Mouse (Mus musculus) CH12.LX (cell line): ENCODE measurements around the gene Pcdh11x. TPM values are rescaled to one million over a fixed set of nuclear protein-coding genes. Genes with fewer than 3 reads are reported as not detected.

Experiments
- DNase-seq: peaks from one replicate; pipeline ENCODE4 v3.0.0-alpha.2; 2013; ENCODE audit errors: extremely low read depth
- H3K27ac ChIP-seq: 2 replicates; pipeline ENCODE4 v1.5.1; 2012; ENCODE audit warnings: low read depth, mild to moderate bottlenecking, control low read depth, moderate library complexity; ENCODE audit not compliant: insufficient read depth
- H3K27me3 ChIP-seq: replicated peaks from 2 replicates; pipeline ENCODE3; 2012; ENCODE audit warnings: inconsistent platforms
- H3K36me3 ChIP-seq, 2 experiments: replicated peaks in 1 of 2; 2 replicates each; pipeline versions ENCODE3 to v1.6.1; 2012; ENCODE audit warnings: inconsistent platforms in 1 of 2, low read length in 1 of 2, mild to moderate bottlenecking in 1 of 2, mixed read lengths in 1 of 2, moderate library complexity in 1 of 2; ENCODE audit not compliant: control insufficient read depth in 1 of 2, insufficient read depth in 1 of 2
- H3K4me1 ChIP-seq, 2 experiments: 2 replicates each; pipeline ENCODE4 v1.6.1; 2012; ENCODE audit warnings: inconsistent platforms in 1 of 2, moderate library complexity in 1 of 2; ENCODE audit not compliant: insufficient read depth in 2 of 2, control insufficient read depth in 1 of 2
- H3K4me2 ChIP-seq: 2 replicates; pipeline ENCODE4 v1.6.1; 2012; ENCODE audit warnings: low read depth, mild to moderate bottlenecking, control low read depth; ENCODE audit not compliant: poor library complexity, insufficient read depth, severe bottlenecking
- H3K4me3 ChIP-seq, 3 experiments: fragments of 150-350 bp in 1 of 3; sonication (generic) in 1 of 3; replicated peaks in 1 of 3; 2 replicates each; pipeline versions ENCODE3 to v1.5.1; 2011 to 2012; ENCODE audit warnings: low read depth in 2 of 3, low read length in 2 of 3, mild to moderate bottlenecking in 2 of 3, moderate library complexity in 2 of 3, control low read depth in 1 of 3, improper control_type of control experiment in 1 of 3, inconsistent platforms in 1 of 3, mixed read lengths in 1 of 3; ENCODE audit not compliant: poor library complexity in 1 of 3
- H3K79me2 ChIP-seq: replicated peaks from 2 replicates; pipeline ENCODE4 v1.6.1; 2012; ENCODE audit warnings: mild to moderate bottlenecking, moderate library complexity; ENCODE audit not compliant: control insufficient read depth, poor library complexity, insufficient read depth, severe bottlenecking; ENCODE audit errors: extremely low read depth
- H3K9ac ChIP-seq: 2 replicates; pipeline ENCODE4 v1.6.1; 2012; ENCODE audit warnings: low read depth, mild to moderate bottlenecking, control low read depth, moderate library complexity; ENCODE audit not compliant: insufficient read depth
- H3K9me3 ChIP-seq: replicated peaks from 2 replicates; pipeline ENCODE3; 2012; ENCODE audit warnings: low read length, inconsistent platforms, mixed read lengths
- BHLHE40 ChIP-seq: IDR thresholded peaks from 2 replicates; pipeline ENCODE4 v1.6.1; 2011; ENCODE audit warnings: mild to moderate bottlenecking, low read depth, low read length, improper control_type of control experiment
- CHD1 ChIP-seq: IDR thresholded peaks from 2 replicates; pipeline ENCODE4 v1.6.1; 2012; ENCODE audit warnings: low read depth, low read length, improper control_type of control experiment, inconsistent platforms
- CHD2 ChIP-seq: IDR thresholded peaks from 2 replicates; pipeline ENCODE4 v1.6.1; 2011; ENCODE audit warnings: low read length, improper control_type of control experiment
- ELF1 ChIP-seq: IDR thresholded peaks from 2 replicates; pipeline ENCODE4 v1.6.1; 2014; ENCODE audit warnings: low read depth, mild to moderate bottlenecking, inconsistent platforms, low read length, improper control_type of control experiment
- EP300 ChIP-seq: IDR thresholded peaks from 2 replicates; pipeline ENCODE4 v1.6.1; 2011; ENCODE audit warnings: low read length, improper control_type of control experiment
- GABPA ChIP-seq: IDR thresholded peaks from 2 replicates; pipeline ENCODE4 v1.6.1; 2012; ENCODE audit warnings: low read depth, low read length, improper control_type of control experiment, inconsistent platforms; ENCODE audit not compliant: insufficient replicate concordance
- IRF4 ChIP-seq: IDR thresholded peaks from 2 replicates; pipeline ENCODE4 v1.6.1; 2014; ENCODE audit warnings: low read depth, mild to moderate bottlenecking, inconsistent platforms, low read length, improper control_type of control experiment
- JUN ChIP-seq: IDR thresholded peaks from 2 replicates; pipeline ENCODE4 v1.6.1; 2011; ENCODE audit warnings: low read depth, mild to moderate bottlenecking, low read length, improper control_type of control experiment, moderate library complexity; ENCODE audit not compliant: insufficient read depth
- JUND ChIP-seq: conservative IDR thresholded peaks from 2 replicates; pipeline ENCODE4 v1.6.1; 2011; ENCODE audit warnings: low read depth, low read length, improper control_type of control experiment
- KAT2A ChIP-seq: IDR thresholded peaks from 2 replicates; pipeline ENCODE4 v1.6.1; 2012; ENCODE audit warnings: low read length, improper control_type of control experiment, inconsistent platforms; ENCODE audit not compliant: insufficient replicate concordance
- MAFK ChIP-seq: IDR thresholded peaks from 2 replicates; pipeline ENCODE4 v1.6.1; 2011; ENCODE audit warnings: low read length, improper control_type of control experiment; ENCODE audit not compliant: insufficient replicate concordance
- MAZ ChIP-seq: IDR thresholded peaks from 2 replicates; pipeline ENCODE4 v1.6.1; 2012; ENCODE audit warnings: low read depth, mild to moderate bottlenecking, inconsistent platforms, low read length, improper control_type of control experiment, moderate library complexity
- MEF2A ChIP-seq: IDR thresholded peaks from 2 replicates; pipeline ENCODE4 v1.6.1; 2014; ENCODE audit warnings: low read depth, mild to moderate bottlenecking, inconsistent platforms, low read length, improper control_type of control experiment, borderline replicate concordance
- MYC ChIP-seq: IDR thresholded peaks from 2 replicates; pipeline ENCODE4 v1.6.1; 2011; ENCODE audit warnings: low read depth, mild to moderate bottlenecking, improper control_type of control experiment, low read length
- POLR2A ChIP-seq: IDR thresholded peaks from 2 replicates; pipeline ENCODE4 v1.6.1; 2011; ENCODE audit warnings: low read depth, mild to moderate bottlenecking, improper control_type of control experiment, low read length
- SIN3A ChIP-seq: IDR thresholded peaks from 2 replicates; pipeline ENCODE4 v1.6.1; 2012; ENCODE audit warnings: low read length, improper control_type of control experiment, inconsistent platforms
- SMC3 ChIP-seq: IDR thresholded peaks from 2 replicates; pipeline ENCODE4 v1.6.1; 2011; ENCODE audit warnings: low read depth, low read length, improper control_type of control experiment
- TBP ChIP-seq: conservative IDR thresholded peaks from 2 replicates; pipeline ENCODE4 v1.6.1; 2011; ENCODE audit warnings: low read depth, low read length, improper control_type of control experiment
- TCF12 ChIP-seq: IDR thresholded peaks from 2 replicates; pipeline ENCODE4 v1.6.1; 2014; ENCODE audit warnings: low read depth, mild to moderate bottlenecking, inconsistent platforms, low read length, improper control_type of control experiment
- USF2 ChIP-seq: conservative IDR thresholded peaks from 2 replicates; pipeline ENCODE4 v1.6.1; 2011; ENCODE audit warnings: low read depth, low read length, improper control_type of control experiment
- ZC3H11A ChIP-seq: IDR thresholded peaks from 2 replicates; pipeline ENCODE4 v1.6.1; 2012; ENCODE audit warnings: low read depth, mild to moderate bottlenecking, inconsistent platforms, low read length, improper control_type of control experiment
- ZMIZ1 ChIP-seq: IDR thresholded peaks from 2 replicates; pipeline ENCODE4 v1.6.1; 2012; ENCODE audit warnings: low read depth, mild to moderate bottlenecking, inconsistent platforms, low read length, improper control_type of control experiment
- ZNF384 ChIP-seq: IDR thresholded peaks from 2 replicates; pipeline ENCODE4 v1.6.1; 2012; ENCODE audit warnings: low read depth, low read length, improper control_type of control experiment, inconsistent platforms
- dilution Hi-C: fragments of 300-500 bp; cut with MboI; formaldehyde crosslinking; loops from 2 replicates; pipeline ENCODE4 v1.14.3; 2020; ENCODE audit warnings: low sequenced_read_pairs; ENCODE audit not compliant: extremely low pct_unique_long_range_greater_than_20kb, extremely low pct_ligation_motif_present
- in situ Hi-C: fragments of 300-500 bp; cut with MboI; formaldehyde crosslinking; loops from 3 replicates; pipeline ENCODE4 v1.14.3; 2019; ENCODE audit warnings: low sequenced_read_pairs, low pct_ligation_motif_present, low pct_unique_long_range_greater_than_20kb, mixed read lengths
- polyA plus RNA-seq: library from polyadenylated mRNA; unstranded; fragments of >175 nt; gene quantifications from 2 replicates; pipeline ENCODE4 v1.2.1, GENCODE M21; 2012; ENCODE audit warnings: low read depth; ENCODE audit not compliant: insufficient read length
- total RNA-seq, 2 experiments: library from RNA; depleted of rRNA; stranded (reverse); fragments of 300-350 nt in 1 of 2; fragments of >200 nt in 1 of 2; gene quantifications; 2 replicates each; pipeline ENCODE4 v1.2.3; 2012 to 2014

The Pcdh11x gene
- total and polyA plus RNA-seq, 3 experiments, result not detected

- dilution Hi-C loops (no loop called here), in situ Hi-C loops (no loop called here)
- DNase-seq, result no peak
- TF ChIP-seq SMC3 (no peak), ELF1 (no peak), TBP (no peak), KAT2A (no peak), ZC3H11A (no peak), GABPA (no peak), MYC (no peak), JUND (no peak), ZNF384 (no peak), POLR2A (no peak), EP300 (no peak), MEF2A (no peak), CHD2 (no peak), MAZ (no peak), SIN3A (no peak), ZMIZ1 (no peak), IRF4 (no peak), MAFK (no peak), BHLHE40 (no peak)
- no peak overlapping the region for H3K9ac ChIP-seq
- no peaks in the 10 kb centered on the region for H3K79me2 ChIP-seq
- H3K4me3 ChIP-seq, result no peak overlapping the region
- H3K27me3 ChIP-seq, result no peaks in the 10 kb centered on the region
- no peaks in the 10 kb centered on the region for H3K9me3 ChIP-seq
- no peaks in the 10 kb centered on the region for H3K4me1 ChIP-seq
- no peak overlapping the region for H3K4me2 ChIP-seq
- no peaks in the 10 kb centered on the region for H3K36me3 ChIP-seq
- no peak overlapping the region for H3K27ac ChIP-seq
Measured at GRCm38 (mm10) chrX:120524986-120525385, 234.9 kb downstream of the Pcdh11x start.

- Histone ChIP-seq H3K27me3 (no peaks in the 10 kb centered on the region), H3K79me2 (no peaks in the 10 kb centered on the region), H3K27ac (no peak overlapping the region), H3K4me2 (no peak overlapping the region), H3K36me3 (no peaks in the 10 kb centered on the region), H3K4me3 (no peak overlapping the region), H3K9ac (no peak overlapping the region)
- in situ Hi-C loops (no loop called here), dilution Hi-C loops (no loop called here)
- TF ChIP-seq CHD1 (no peak), JUN (no peak), TCF12 (no peak), USF2 (no peak)
- TF ChIP-seq, all 38 proteins: peak for 0
- H3K9me3 ChIP-seq, result no peaks in the 10 kb centered on the region
- no peak for DNase-seq
- H3K4me1 ChIP-seq, result no peaks in the 10 kb centered on the region
Measured at GRCm38 (mm10) chrX:120599309-120599708, 309.2 kb downstream of the Pcdh11x start.
